Mouse (Mus musculus): ENCODE results near the gene Ogt.

The Ogt gene

DNA sequence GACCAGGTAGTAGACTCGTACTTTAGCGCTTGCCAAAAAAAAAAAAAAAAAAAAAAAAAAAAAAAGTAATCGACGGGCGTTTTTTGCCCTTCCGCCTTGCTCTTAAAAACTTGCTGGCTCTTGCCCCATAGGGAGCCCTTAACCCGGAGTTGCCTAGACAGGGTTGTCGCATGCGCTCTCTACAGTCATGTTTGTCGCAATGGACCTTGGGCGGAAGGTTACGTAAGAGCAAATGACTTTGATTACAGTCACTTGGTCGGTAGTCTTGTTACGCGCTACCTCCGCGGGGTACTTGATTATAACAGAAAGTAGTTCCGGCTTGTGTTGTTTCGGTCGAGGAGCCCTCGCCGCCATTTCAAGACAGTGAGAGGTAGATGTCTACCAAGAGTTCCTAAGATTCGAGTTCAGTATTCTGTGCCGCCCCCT is at the start of gene Ogt:
TSS of gene Ogt (plus strand) at position 320 of the 426 bp plus-strand sequence.
- DNase-seq (ENCODE audit: low read depth) = peak; percentile 80

DNA sequence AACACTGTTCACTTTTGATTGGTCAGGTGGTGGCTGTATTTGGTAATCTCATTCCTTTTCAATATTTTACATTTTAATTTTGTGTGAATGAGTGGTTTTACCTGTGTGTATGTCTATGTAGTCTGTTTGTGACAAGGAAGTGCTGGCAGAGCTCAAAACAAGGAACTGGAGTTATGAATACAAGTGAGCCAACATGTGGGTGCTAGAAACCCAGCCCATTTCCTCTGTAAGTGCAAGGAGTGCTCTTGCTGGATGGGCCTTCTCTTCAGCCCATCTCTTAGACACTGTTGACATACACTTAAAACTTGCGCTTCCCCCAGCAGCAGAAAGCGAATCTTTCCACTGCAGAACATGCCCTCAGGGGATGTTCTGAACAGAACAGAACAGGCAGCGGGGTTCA is 23.7 kb upstream of the Ogt start:
- no peak for DNase-seq (ENCODE audit: low read depth)

DNA sequence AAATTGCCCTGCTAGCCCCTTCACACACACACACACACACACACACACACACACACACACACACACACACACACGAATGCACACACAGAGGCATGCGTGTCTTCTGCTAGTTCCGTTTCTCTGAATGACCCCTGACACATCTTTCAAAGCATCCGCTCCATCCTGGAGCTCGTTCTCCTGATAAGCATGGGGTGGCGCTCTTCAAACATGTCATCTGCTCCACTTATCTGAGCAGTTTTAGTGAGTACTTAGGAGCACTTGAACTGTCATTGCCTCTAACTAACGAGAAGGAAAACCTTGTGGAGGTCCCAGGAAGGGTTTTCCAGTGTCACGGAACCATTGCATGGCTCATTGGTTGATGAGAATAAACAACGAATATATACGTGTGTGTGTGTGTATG is 22.0 kb upstream of the Ogt start:
- DNase-seq (ENCODE audit: low read depth) = no peak

DNA sequence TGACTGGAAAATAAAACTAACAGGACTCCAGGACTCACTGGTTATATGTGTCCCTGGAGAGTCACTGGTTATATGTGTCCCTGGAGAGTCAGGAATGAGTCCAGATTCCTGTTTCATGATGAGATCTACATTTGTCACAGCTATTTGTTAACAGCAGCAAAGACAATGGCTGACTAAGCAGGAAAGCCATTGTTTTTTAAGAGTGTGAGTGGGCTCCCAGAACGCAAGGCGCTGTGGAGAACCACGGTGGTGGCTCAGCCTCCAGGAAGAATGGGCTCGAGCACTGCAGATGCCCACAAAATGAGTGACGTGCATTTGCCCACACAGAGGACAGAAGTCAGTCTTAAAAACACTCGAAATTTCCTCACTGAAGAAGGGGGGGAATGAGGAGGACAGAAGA is 19.5 kb upstream of the Ogt start:
- no peak for DNase-seq (ENCODE audit: low read depth)

DNA sequence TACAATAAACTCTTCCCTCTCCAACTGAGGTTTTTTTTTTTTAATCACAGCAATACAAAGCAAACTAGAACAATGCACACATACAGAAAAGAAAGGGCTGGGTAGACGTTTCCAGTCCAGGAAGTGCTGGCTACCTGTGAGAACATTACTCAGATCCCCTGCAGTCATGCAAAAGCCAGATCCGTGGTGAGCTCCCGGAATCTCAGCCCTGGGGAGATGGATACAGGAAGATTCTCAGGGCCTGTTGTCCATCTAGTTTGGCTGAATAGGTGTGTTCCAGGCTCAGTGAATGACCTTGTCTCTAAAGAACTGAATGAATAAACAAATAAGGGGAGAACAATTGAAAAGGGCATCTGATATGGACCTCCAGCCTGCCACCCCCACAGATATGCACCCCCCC is 17.3 kb upstream of the Ogt start:
- DNase-seq (ENCODE audit: low read depth) = no peak

DNA sequence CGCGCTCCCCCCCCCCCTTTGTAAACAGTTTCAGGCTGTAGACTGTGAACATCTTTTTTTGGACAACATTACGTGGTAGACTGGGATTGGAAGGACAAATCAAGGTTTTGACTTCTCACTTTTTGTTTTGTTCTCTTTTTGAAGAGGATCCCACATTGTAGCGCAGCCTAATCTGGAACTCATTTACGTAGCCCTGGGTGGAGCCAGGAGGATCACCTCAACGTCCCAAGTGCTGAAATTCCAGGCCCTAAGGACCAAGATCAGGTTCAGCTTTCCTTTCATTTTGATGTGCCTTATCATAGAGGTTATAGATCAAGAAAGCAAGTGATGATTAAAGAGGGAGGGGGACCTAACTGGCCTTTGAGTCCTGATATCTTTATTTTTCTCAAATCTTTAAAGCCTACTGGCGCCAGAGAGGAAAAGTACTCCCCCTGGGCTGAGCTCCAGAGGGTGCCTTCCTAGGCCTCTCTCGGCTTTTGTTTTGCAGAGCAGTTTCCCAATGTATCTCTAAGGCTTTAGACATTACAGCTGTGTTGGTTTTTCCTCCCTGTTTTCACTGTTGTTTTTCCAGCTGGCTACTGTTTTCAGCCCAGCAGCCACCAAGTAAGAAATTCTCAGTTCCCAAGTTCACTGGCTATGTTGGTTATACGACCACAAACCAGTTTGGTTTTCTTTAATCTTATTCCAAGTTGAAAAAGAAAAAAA is 2.9 kb upstream of the Ogt start:
- no peak for DNase-seq (ENCODE audit: low read depth)

DNA sequence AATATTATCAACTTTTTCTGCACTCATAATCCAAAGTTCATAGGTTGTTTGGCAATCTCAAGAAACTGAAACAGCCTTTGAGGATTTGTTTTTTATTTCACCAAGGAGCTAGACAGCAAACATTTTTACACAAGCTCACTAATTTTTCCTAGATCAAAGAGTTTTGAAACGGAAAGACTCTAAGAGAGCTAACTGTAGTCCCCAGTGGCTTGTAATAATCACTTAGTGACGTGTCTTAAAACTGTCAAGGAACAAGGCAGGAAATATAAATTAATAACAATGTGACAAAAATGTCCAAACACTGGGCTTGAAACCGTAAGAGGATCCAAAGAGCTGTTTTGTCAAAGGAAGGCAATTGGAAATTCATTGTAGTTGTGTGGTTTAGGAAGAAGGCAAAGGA is 1.0 kb upstream of the Ogt start:
- DNase-seq (ENCODE audit: low read depth) = no peak

DNA sequence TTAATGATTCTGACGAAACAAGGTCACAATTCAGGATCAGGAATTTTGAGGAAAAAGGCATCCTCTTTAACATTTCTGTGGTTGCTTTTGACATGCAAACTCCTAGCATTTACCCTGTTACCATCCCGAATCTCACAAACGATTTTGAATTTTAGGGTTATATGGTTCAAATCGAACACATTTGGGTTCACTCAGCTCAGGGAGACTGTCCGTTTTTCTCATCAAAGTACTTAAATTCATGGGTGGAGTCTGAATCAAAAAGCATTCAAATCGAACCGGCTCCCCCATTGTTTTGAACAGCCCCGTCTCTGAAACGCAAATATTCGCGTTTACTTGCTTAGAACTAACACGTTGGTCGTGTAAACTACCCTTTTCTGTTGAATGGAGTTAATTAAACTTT is 554 bp upstream of the Ogt start:
- DNase-seq (ENCODE audit: low read depth) = peak; percentile 29

DNA sequence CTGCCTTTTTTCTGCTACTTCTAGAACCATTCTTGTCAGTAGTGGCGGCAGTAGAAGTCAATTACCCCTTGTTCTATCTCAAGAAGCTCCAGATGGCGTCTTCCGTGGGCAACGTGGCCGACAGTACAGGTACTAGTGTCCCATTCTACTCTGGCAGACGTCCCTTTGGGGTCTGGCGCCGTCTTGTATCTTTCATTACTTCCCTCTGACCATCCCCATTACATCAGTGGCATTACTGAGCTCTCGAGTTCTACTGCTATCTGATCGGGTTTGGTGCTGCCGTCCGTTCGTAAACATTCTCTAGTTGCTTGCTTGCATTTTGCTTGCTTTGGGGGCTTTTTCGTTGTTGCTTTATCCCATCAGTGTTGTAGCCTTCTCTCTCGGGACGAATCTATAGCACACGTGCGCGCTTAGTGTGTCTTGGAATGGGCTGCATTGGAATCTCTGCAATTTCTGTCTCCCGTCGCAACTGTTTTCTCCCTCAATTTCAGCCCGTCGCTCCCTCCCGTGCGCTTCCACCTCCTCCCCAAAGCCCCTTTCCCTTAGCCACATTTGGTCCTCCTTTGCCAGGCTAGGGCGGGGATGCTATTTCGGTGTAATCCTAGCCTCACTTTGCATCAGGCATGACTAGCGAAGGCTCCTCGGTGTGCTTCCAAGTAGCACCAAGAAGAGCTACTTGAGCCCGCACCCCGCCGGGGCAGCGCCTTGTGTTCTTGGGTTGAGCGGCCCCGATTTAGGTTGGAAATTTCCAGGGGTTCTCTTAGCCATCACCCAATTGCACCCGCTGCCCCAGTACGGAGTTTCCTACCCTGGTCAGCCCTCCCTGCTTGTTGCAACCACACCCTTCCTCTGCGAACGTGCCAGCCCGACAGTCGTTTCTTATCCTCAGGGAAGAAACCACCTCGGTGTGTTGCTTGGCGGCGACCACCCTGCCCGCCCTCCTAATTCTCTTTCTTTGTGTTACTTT is 617 bp downstream of the Ogt start:
- DNase-seq (ENCODE audit: low read depth) = peak; percentile 28

DNA sequence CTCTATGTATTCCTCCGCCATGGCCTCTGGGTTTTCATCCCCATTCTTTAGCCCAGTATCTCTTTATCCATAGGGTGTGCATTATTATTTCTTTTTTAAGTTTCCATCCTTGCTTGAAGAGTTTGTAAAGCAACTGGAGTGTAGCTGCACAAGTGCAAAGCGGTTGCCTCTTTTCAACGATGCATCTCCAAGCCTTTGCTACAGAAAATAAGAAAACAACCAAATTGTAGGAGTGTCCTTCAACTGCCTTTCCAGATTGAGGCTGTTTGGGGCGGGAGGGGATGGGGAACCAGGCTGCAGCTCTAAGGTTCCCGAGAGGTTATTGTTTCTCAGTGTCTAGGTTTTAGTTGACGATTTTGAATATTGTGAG is 1.3 kb downstream of the Ogt start:
- no peak for DNase-seq (ENCODE audit: low read depth)

DNA sequence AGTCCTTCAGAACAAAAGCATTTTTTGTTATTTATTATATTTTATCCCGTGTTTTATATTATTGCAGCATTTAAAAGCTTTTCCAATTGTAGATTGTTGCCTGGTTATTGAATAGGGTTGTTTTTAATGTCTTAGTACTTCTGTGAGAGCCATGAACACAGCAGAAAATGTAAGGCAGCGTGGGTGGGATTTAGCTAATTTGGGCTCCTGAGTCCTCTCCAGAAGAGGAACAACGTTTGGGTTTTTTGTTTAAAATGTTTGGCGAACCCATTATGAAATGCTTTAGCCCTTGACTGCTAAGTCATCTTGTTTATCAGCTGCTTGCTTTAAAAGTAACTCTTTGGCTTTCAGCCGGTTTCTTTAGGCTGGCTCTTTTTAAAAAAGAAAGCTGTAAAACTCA is 2.2 kb downstream of the Ogt start:
- no peak for DNase-seq (ENCODE audit: low read depth)

DNA sequence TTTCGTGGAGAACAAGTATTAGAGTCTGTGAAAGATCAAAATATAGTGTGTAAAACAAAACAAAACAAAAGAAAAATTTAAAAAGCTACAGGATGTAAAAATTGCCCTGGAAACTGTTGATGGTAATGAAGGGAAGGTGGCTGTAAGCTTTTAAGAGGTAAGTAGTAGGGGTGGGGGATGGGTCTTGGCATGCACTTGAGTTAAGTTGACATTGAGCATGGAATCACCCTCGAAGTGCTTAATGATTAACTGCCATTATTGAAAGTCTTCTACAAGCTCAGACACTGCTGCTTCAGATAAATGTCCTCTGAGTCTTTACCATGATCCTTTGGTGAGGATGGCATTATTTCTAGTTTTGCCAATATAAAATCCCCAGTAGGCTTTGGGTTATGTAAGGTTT is 5.4 kb downstream of the Ogt start:
- DNase-seq (ENCODE audit: low read depth) = no peak

DNA sequence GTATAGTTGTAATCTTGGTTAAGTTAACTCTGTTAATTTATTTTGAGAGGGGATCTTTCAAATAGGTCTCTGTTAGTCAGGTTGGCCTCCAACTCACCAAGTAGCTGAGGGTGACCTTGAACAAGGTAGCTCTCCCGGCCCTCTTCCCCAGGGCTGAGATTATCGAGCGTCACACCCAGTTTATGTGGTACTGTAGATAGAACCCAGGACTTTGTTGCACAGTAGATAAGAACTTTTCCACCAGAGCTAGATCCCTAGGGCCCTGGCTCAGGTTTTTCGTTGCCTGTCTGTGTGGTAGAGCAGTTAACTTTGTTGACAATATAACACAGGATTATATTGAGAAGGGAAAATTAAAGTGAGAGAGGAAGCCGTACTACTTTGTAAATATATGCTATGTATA is 6.8 kb downstream of the Ogt start:
- peak; percentile 22 for DNase-seq (ENCODE audit: low read depth)

DNA sequence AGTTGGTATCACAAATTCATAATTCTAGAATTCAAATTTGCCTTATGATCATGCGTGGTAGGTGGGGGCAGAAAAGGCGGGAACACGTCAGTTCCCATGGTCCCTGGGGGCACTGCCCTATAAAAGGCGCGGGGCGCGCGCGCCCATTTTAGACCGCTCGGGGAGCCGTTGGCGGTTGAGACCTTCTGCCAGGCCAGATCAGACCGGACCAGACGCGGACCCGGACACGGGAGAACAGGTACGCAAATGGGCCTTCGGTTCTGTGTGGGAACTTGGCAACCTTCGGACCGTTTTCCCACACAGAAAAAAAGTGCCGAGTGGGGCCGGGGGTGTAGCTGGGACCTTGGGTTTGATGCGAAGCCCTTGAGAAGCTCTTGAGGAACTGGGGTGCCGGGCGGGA is 55.8 kb downstream of the Ogt start:
- no peak for DNase-seq (ENCODE audit: low read depth)

DNA sequence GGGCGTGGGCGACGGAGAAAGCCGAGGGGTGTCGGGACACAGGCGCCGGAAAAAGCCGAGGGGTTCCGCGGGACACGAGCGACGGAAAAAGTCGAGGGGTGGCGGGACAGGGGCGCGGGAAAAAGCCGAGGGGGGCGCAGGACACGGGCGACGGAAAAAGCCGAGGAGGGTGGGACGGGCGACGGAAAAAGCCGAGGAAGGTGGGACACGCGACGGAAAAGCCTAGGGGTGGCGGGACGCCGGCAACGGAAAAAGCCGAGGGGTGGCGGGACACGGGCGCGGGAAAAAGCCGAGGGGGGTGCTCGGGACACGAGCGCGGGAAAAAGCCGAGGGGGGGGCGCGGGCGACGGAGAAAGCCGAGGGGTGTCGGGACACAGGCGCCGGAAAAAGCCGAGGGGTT is 57.7 kb downstream of the Ogt start:
- DNase-seq (ENCODE audit: low read depth) = no peak

DNA sequence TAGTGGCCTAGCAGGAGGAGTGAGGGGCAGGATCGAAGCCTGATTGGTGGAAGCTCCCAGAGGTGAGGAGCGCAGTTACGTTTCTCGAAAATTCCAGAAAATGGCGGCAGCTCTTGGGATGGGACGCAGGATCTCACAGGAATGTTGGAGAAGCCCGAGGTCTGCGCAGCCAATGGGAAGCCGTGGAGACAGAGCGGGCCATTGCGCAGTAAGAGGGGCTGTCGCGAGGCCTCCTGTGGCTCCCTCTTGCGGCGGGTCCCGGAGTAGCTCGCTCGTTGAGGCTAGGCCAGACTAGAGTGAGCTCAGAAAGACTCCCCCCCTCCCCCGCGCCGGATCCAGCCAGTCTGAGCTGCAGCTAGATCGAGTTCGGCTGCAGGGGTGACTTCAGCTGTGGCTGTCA is 58.4 kb downstream of the Ogt start:
- DNase-seq (ENCODE audit: low read depth) = no peak

DNA sequence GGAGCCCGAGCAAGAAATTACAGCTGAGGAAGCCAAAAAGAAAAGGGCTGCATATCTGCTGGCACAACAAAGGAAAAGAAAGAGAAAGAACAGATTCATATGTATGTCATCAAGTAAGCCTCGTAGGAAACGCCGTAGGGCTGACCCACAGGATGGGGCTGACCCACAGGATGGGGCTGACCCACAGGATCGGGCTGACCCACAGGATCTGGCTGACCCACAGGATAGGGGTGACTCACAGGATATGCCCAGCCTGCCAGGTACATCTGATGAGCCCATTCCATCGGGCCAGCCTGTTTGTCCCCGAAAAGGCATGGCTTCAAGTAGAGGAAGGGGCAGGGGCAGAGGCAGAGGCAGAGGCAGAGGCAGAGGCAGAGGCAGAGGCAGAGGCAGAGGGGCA is 65.3 kb downstream of the Ogt start:
- DNase-seq (ENCODE audit: low read depth) = no peak

DNA sequence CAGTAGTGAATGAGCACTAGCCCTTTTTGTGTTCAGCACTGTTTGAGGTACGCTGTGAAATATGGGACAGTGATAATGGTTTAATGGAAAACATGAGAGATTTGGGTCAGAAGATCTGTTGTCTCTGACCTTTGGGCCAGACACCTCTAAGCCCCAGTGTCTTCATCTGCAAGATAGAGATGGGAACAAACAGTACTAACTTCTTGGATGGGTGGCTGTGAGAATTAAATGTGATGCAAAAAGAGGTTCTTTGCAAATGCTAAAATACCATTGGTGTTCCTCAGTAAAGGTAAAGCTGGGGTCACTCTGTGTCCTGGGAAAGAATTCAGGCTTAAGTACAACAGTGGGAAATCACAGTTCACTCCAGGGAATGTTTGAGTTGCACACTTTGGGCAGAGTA is 80.5 kb downstream of the Ogt start:
- no peak for DNase-seq (ENCODE audit: low read depth)

DNA sequence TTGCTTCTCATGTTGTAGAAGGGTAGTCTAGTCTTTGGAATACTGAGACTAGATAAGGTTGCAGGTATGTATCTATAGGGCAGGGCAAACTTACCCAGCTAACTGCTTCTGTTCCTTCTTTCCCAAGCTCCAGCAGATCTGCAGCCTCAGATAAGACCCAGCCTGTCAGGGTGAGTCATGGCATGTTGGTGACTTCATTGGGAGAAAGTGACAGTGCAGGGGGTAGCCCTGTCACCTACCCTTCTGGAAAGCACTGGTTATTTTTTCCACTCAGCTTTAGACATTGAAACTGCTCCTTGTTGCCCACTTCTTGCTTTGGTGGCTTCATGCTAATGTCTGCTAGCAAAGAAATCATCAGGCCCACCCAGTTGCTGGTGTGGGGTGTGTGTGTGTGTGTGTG is 90.2 kb downstream of the Ogt start:
- DNase-seq (ENCODE audit: low read depth) = no peak

DNA sequence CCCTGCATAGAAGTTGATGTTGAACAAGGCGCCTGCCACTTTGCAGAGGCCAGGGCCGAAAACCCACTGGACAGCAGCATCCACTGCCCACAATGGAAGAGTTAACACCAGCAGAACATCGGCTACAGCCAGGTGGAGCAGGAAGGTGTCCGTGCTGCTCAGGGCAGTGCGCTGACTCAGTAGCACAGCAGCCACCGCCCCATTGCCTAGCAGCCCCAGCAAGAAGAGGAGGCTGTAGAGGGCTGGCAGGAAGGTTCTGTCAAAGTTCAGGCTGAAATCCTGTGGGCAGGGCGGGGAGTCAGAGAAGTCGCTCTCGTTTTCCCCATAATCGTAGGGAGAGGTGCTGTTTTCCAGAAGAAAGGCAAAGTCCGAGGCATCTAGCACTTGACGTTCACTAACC is 92.8 kb downstream of the Ogt start:
- no peak for DNase-seq (ENCODE audit: low read depth)

DNA sequence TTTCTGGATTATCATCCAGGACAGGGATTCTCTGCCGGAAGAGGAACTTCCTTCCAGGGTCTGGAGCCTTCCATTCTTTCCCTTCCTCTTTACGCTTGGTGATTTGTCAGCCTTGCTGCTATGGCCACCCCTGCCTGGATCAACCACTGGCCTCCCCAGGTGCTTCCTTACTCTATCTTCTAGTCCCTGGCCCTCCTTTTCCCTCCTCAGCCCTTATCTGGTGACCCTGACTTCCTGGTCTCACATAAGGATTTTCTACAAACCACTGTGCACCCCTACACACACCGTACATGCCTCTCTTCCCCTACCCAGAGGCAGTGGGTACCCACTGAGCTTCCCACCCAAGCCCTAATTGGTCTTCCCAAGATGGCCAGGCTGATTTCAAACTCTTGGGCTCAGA is 93.4 kb downstream of the Ogt start:
- DNase-seq (ENCODE audit: low read depth) = no peak

DNA sequence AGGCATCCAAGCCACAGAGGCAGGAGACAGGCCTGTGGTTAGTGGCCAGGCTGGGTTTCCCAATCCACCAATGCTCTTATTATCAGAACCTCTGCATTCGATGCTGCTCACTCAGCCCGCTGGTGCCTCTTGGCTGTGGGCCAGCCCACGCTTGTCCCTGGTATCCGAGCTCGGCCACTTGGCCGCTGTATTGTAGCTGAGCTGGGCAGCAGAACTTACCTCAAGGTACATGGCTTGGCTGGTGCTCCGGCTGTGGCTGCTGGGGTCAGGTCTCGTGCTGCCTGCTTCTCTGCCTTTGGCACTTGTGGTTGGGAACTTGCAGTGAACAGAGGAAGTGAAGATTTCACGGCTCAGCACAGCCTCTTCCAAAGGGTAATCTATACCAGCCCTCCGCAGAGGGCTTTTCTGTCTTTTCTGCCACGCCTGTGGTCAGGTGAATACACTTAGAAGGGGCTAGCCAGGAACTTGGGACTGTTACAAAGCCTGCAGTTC is 94.0 kb downstream of the Ogt start, which contains the start of gene Cxcr3:
TSS of gene Cxcr3 (minus strand) at position 442 of the 492 bp plus-strand sequence.
- no peak for DNase-seq (ENCODE audit: low read depth)
